Mouse (Mus musculus): Measurements from ENCODE around the gene Gm28539.
A peak's percentile ranks its signal among the peaks of the same experiment; 100 is the strongest.
"Not testable (repeated sequence)": the region's sequence is repeated elsewhere in the genome, so short reads cannot be mapped to it uniquely, and the experiment has no call there.

Gene Gm28539

GRCm38 (mm10) chr16:18858551-18858950 lies 22.2 kb downstream of the Gm28539 start:
- DNase-seq = no peak

GRCm38 (mm10) chr16:18860186-18860585 lies 23.8 kb downstream of the Gm28539 start:
- no peak for DNase-seq

- not testable (repeated sequence) for DNase-seq
These were observed 34.1 kb downstream of the Gm28539 start for GRCm38 (mm10) chr16:18870495-18870894.

GRCm38 (mm10) chr16:18876091-18876441 lies 39.7 kb downstream of the Gm28539 start:
- no peak for DNase-seq

- peak; percentile 94 for DNase-seq
These were observed 40.3 kb downstream of the Gm28539 start, which contains the start of the genes Mrpl40 and Hira for GRCm38 (mm10) chr16:18876442-18877308. Mrpl40 (minus strand) TSS chr16:18876862. Hira (plus strand) TSS chr16:18877037.

GRCm38 (mm10) chr16:18877386-18878090 lies 41.2 kb downstream of the Gm28539 start:
- DNase-seq = peak; percentile 69 to 78

GRCm38 (mm10) chr16:18878091-18878720 lies 41.8 kb downstream of the Gm28539 start:
- DNase-seq = no peak

- no peak for DNase-seq
These were observed 47.7 kb downstream of the Gm28539 start for GRCm38 (mm10) chr16:18884044-18884443.

- no peak for DNase-seq
These were observed 57.5 kb downstream of the Gm28539 start for GRCm38 (mm10) chr16:18893840-18894372.

GRCm38 (mm10) chr16:18895249-18895648 lies 58.9 kb downstream of the Gm28539 start:
- DNase-seq = no peak

GRCm38 (mm10) chr16:18896429-18896828 lies 60.0 kb downstream of the Gm28539 start:
- no peak for DNase-seq

GRCm38 (mm10) chr16:18905648-18906047 lies 69.3 kb downstream of the Gm28539 start:
- DNase-seq = no peak

GRCm38 (mm10) chr16:18916064-18916463 lies 79.7 kb downstream of the Gm28539 start:
- DNase-seq = no peak

GRCm38 (mm10) chr16:18921771-18922170 lies 85.4 kb downstream of the Gm28539 start:
- DNase-seq = no peak

- no peak for DNase-seq
These were observed 91.6 kb downstream of the Gm28539 start for GRCm38 (mm10) chr16:18927963-18928362.

GRCm38 (mm10) chr16:18938321-18939082 lies 102.1 kb downstream of the Gm28539 start:
- no peak for DNase-seq

- DNase-seq = no peak
These were observed 107.5 kb downstream of the Gm28539 start for GRCm38 (mm10) chr16:18943906-18944305.

- DNase-seq = no peak
These were observed 112.6 kb downstream of the Gm28539 start for GRCm38 (mm10) chr16:18948941-18949340.

- no peak for DNase-seq
These were observed 114.0 kb downstream of the Gm28539 start for GRCm38 (mm10) chr16:18950351-18950750.

- DNase-seq = no peak
These were observed 116.4 kb downstream of the Gm28539 start for GRCm38 (mm10) chr16:18952813-18953212.

GRCm38 (mm10) chr16:18955070-18955469 lies 118.7 kb downstream of the Gm28539 start:
- DNase-seq = no peak

GRCm38 (mm10) chr16:18963486-18963885 lies 127.1 kb downstream of the Gm28539 start:
- no peak for DNase-seq

All from thymus, postnatal 36 days (tissue).